Mouse (Mus musculus) small intestine, adult 2 months (tissue): ENCODE results near the gene Tenm3.

Experiments
- CTCF ChIP-seq: fragments of 200-500 bp; IDR thresholded peaks from 2 replicates; pipeline ENCODE4 v1.5.1; 2012; ENCODE audit warnings: low read depth, mild to moderate bottlenecking, control low read depth, inconsistent platforms, low read length, moderate library complexity, mixed read lengths; ENCODE audit not compliant: insufficient replicate concordance, insufficient read length; ENCODE audit errors: extremely low read depth
- POLR2A ChIP-seq: fragments of 200-500 bp; IDR thresholded peaks from 2 replicates; pipeline ENCODE4 v1.6.1; 2012; ENCODE audit warnings: low read depth, mild to moderate bottlenecking, control low read depth, inconsistent platforms, low read length, moderate library complexity

GRCm38 (mm10) chr8:48348901-48349300, 494.9 kb downstream of the Tenm3 start:
- TF ChIP-seq CTCF, result no peak
- no peak for TF ChIP-seq POLR2A
